Mouse (Mus musculus): Measurements from ENCODE around the gene 4930444G20Rik.
"Not testable (repeated sequence)": the region's sequence is repeated elsewhere in the genome, so short reads cannot be mapped to it uniquely, and the experiment has no call there.

GRCm38 (mm10) chr10:22036256-22036655 is 31.6 kb downstream of the 4930444G20Rik start:
- TF ChIP-seq CTCF (IDR thresholded peaks at IDR 0.05 in 2 of 3, conservative IDR thresholded peaks at IDR 0.05 in 1 of 3; ENCODE audit: control insufficient read depth in 1 of 3, insufficient read depth in 1 of 3, low read depth in 2 of 3, low read length in 3 of 3, poor library complexity in 1 of 3, severe bottlenecking in 1 of 3) = peak; percentile 52 to 59 (median 53)
- TF ChIP-seq POLR2A (IDR thresholded peaks at IDR 0.05; ENCODE audit: control insufficient read depth in 1 of 2, insufficient read depth in 1 of 2, low read depth in 1 of 2, low read length in 2 of 2, poor library complexity in 1 of 2); SIN3A (IDR thresholded peaks at IDR 0.05; ENCODE audit: low read length); TAL1 (IDR thresholded peaks at IDR 0.05; ENCODE audit: low read length); RCOR1 (IDR thresholded peaks at IDR 0.05; ENCODE audit: low read depth, low read length): not testable (repeated sequence)

Data from MEL (cell line).